8 mouse cellular contexts compared by ENCODE assay signal in the genomic region with DNA sequence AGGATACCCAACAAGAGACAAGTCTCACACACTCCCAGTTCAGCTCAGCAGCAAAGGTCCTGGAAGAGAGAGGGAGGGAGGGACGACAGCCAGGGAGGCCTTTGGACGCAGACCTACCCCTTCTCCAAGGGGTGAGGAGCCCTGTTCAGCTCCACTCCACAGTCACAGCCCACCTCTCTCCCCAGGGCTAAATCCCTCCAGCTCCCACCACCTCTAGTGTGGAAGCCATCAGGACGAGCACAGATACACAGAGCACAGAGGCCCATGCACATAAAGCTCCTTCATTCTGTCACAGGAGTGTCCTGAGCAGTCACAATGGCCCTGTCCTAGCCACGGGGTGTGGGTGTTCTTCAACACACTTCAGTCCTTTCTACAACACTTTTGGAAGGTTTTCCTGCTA.
DNase-seq lines count a peak whose midpoint lies in the region; ATAC-seq and TF ChIP-seq lines count a peak whose summit lies in the region.

No protein-coding gene starts in this region.

- peaks cover 20% of the 10 kb centered on the region for H3K36me3 ChIP-seq in embryonic facial prominence, embryonic 13.5 days
- H3K36me3 ChIP-seq in intestine, embryonic 15.5 days = peaks cover 2% of the 10 kb centered on the region; the same call in 1 of the 2 replicates
- no peaks in the 10 kb centered on the region for H3K36me3 ChIP-seq in midbrain, postnatal 0 days (ENCODE audit: insufficient read depth, low read length)

- H3K9me3 ChIP-seq in embryonic facial prominence, embryonic 13.5 days = no peaks in the 10 kb centered on the region
- H3K9me3 ChIP-seq in intestine, embryonic 15.5 days = no peaks in the 10 kb centered on the region
- H3K9me3 ChIP-seq in midbrain, postnatal 0 days (ENCODE audit: low read length) = no peaks in the 10 kb centered on the region

- peak overlapping the region; percentile 95 for H3K27ac ChIP-seq in embryonic facial prominence, embryonic 13.5 days
- peak overlapping the region; percentile 98 for H3K27ac ChIP-seq in intestine, embryonic 15.5 days
- H3K27ac ChIP-seq in midbrain, postnatal 0 days (ENCODE audit: low read depth, low read length) = peak overlapping the region; percentile 88

- DNase-seq in kidney, adult 9 months = peak; percentile 32
- no peak for DNase-seq in kidney, postnatal 25 days
- DNase-seq in midbrain, postnatal 0 days (ENCODE audit: low spot score) = no peak
- no peak for DNase-seq in Muller cell, postnatal 12 days (ENCODE audit: inconsistent ontology term)
- no peak for DNase-seq in urinary bladder, postnatal 36 days (ENCODE audit: low spot score in 2 of 2)
- DNase-seq in urinary bladder, postnatal 14 days (ENCODE audit: low spot score) = no peak

- no peak for TF ChIP-seq CTCF in midbrain, postnatal 0 days (IDR thresholded peaks at IDR 0.05)

- 22% methylated on average over 4 of the region's 4 CpGs for WGBS in embryonic facial prominence, embryonic 13.5 days
- 28% methylated on average over 4 of the region's 4 CpGs for WGBS in intestine, embryonic 15.5 days
- 20% methylated on average over 4 of the region's 4 CpGs for WGBS in midbrain, postnatal 0 days

- ATAC-seq in embryonic facial prominence, embryonic 13.5 days (ENCODE audit: insufficient number of reproducible peaks, insufficient read depth, low FRiP score, low TSS enrichment, low read depth) = no peak
- no peak for ATAC-seq in intestine, embryonic 15.5 days
- ATAC-seq in midbrain, postnatal 0 days (ENCODE audit: low FRiP score) = no peak

- H3K4me3 ChIP-seq in embryonic facial prominence, embryonic 13.5 days = no peak overlapping the region
- H3K4me3 ChIP-seq in intestine, embryonic 15.5 days (replicated peaks) = no peak overlapping the region
- H3K4me3 ChIP-seq in midbrain, postnatal 0 days (ENCODE audit: low read depth, low read length) = no peak overlapping the region

- H3K4me2 ChIP-seq in embryonic facial prominence, embryonic 13.5 days = peak overlapping the region; percentile 63
- H3K4me2 ChIP-seq in intestine, embryonic 15.5 days (replicated peaks) = no peak overlapping the region
- H3K4me2 ChIP-seq in midbrain, postnatal 0 days (ENCODE audit: low read depth, low read length, poor library complexity, severe bottlenecking) = no peak overlapping the region

- no peaks in the 10 kb centered on the region for H3K27me3 ChIP-seq in embryonic facial prominence, embryonic 13.5 days
- H3K27me3 ChIP-seq in intestine, embryonic 15.5 days (replicated peaks) = no peaks in the 10 kb centered on the region
- H3K27me3 ChIP-seq in midbrain, postnatal 0 days (ENCODE audit: insufficient read depth, low read length) = no peaks in the 10 kb centered on the region

- peaks cover 98% of the 10 kb centered on the region for H3K4me1 ChIP-seq in embryonic facial prominence, embryonic 13.5 days
- H3K4me1 ChIP-seq in intestine, embryonic 15.5 days (replicated peaks) = peaks cover 77% of the 10 kb centered on the region
- H3K4me1 ChIP-seq in midbrain, postnatal 0 days (ENCODE audit: insufficient read depth, low read length) = peaks cover 28% of the 10 kb centered on the region

- H3K9ac ChIP-seq in embryonic facial prominence, embryonic 13.5 days = peak overlapping the region; percentile 66
- 0 out of 2 replicates have a peak overlapping the region, but pooled peaks have one; percentile 9 for H3K9ac ChIP-seq in intestine, embryonic 15.5 days
- H3K9ac ChIP-seq in midbrain, postnatal 0 days (replicated peaks; ENCODE audit: low read length, poor library complexity, severe bottlenecking) = no peak overlapping the region; the same call in 1 of the 2 replicates
